Mouse (Mus musculus): Measurements from ENCODE around the gene Pdss2. TPM values are rescaled to one million over a fixed set of nuclear protein-coding genes. Genes with fewer than 3 reads are reported as not detected.

Pdss2 gene
- polyA plus RNA-seq, 1 experiment from 2014 or later: 11.5 TPM

GRCm38 (mm10) chr10:43490846-43491245, 269.6 kb downstream of the Pdss2 start:
- Histone ChIP-seq H3K27me3 (ENCODE audit: insufficient read depth, low read length) (no peaks in the 10 kb centered on the region), H3K9ac (no peak overlapping the region), H3K4me3 (ENCODE audit: low read depth, low read length) (no peak overlapping the region), H3K36me3 (ENCODE audit: insufficient read depth) (peaks cover 18% of the 10 kb centered on the region), H3K4me1 (ENCODE audit: insufficient read depth) (no peaks in the 10 kb centered on the region), H3K27ac (ENCODE audit: low read depth) (no peak overlapping the region), H3K9me3 (ENCODE audit: low read depth, low read length) (no peaks in the 10 kb centered on the region), H3K4me2 (no peak overlapping the region)
- no peak for TF ChIP-seq CTCF (IDR thresholded peaks at IDR 0.05; ENCODE audit: low read depth)
- WGBS: 75% methylated on average over 5 of the region's 5 CpGs
- ATAC-seq (ENCODE audit: insufficient read depth): no peak
- DNase-seq: no peak

- Histone ChIP-seq H3K27ac (ENCODE audit: low read depth) (no peak overlapping the region), H3K9ac (no peak overlapping the region), H3K9me3 (ENCODE audit: low read depth, low read length) (no peaks in the 10 kb centered on the region), H3K36me3 (ENCODE audit: insufficient read depth) (peaks cover 48% of the 10 kb centered on the region), H3K4me1 (ENCODE audit: insufficient read depth) (no peaks in the 10 kb centered on the region), H3K4me3 (ENCODE audit: low read depth, low read length) (no peak overlapping the region), H3K4me2 (no peak overlapping the region), H3K27me3 (ENCODE audit: insufficient read depth, low read length) (no peaks in the 10 kb centered on the region)
- ATAC-seq (ENCODE audit: insufficient read depth) (no peak), DNase-seq (no peak)
- no peak for TF ChIP-seq CTCF (IDR thresholded peaks at IDR 0.05; ENCODE audit: low read depth)
- 97% methylated on average over 4 of the region's 4 CpGs for WGBS
These were observed 281.3 kb downstream of the Pdss2 start for GRCm38 (mm10) chr10:43502599-43502998.

GRCm38 (mm10) chr10:43504291-43504690, 283.0 kb downstream of the Pdss2 start:
- Histone ChIP-seq H3K27me3 (ENCODE audit: insufficient read depth, low read length) (no peaks in the 10 kb centered on the region), H3K36me3 (ENCODE audit: insufficient read depth) (peaks cover 32% of the 10 kb centered on the region), H3K9ac (no peak overlapping the region), H3K9me3 (ENCODE audit: low read depth, low read length) (no peaks in the 10 kb centered on the region), H3K27ac (ENCODE audit: low read depth) (no peak overlapping the region), H3K4me1 (ENCODE audit: insufficient read depth) (no peaks in the 10 kb centered on the region), H3K4me2 (no peak overlapping the region), H3K4me3 (ENCODE audit: low read depth, low read length) (no peak overlapping the region)
- no peak for TF ChIP-seq CTCF (IDR thresholded peaks at IDR 0.05; ENCODE audit: low read depth)
- ATAC-seq (ENCODE audit: insufficient read depth) (no peak), DNase-seq (no peak)
- WGBS: 67% methylated on average over 1 of the region's 1 CpGs

- H3K4me3 ChIP-seq (ENCODE audit: low read depth, low read length): no peak overlapping the region
- no peak overlapping the region for H3K27ac ChIP-seq (ENCODE audit: low read depth)
- no peaks in the 10 kb centered on the region for H3K4me1 ChIP-seq (ENCODE audit: insufficient read depth)
- H3K27me3 ChIP-seq (ENCODE audit: insufficient read depth, low read length): no peaks in the 10 kb centered on the region
- H3K9me3 ChIP-seq (ENCODE audit: low read depth, low read length): no peaks in the 10 kb centered on the region
- 62% methylated on average over 4 of the region's 4 CpGs for WGBS
- no peak overlapping the region for H3K9ac ChIP-seq
- H3K36me3 ChIP-seq (ENCODE audit: insufficient read depth): peaks cover 42% of the 10 kb centered on the region
- no peak overlapping the region for H3K4me2 ChIP-seq
- TF ChIP-seq CTCF (IDR thresholded peaks at IDR 0.05; ENCODE audit: low read depth): no peak
- ATAC-seq (ENCODE audit: insufficient read depth) (no peak), DNase-seq (no peak)
These were observed 285.8 kb downstream of the Pdss2 start for GRCm38 (mm10) chr10:43507051-43507450.

GRCm38 (mm10) chr10:43509228-43509627, 287.9 kb downstream of the Pdss2 start:
- H3K27ac ChIP-seq (ENCODE audit: low read depth): no peak overlapping the region
- peaks cover 61% of the 10 kb centered on the region for H3K36me3 ChIP-seq (ENCODE audit: insufficient read depth)
- H3K4me2 ChIP-seq: no peak overlapping the region
- no peaks in the 10 kb centered on the region for H3K4me1 ChIP-seq (ENCODE audit: insufficient read depth)
- no peak for ATAC-seq (ENCODE audit: insufficient read depth)
- 91% methylated on average over 7 of the region's 7 CpGs for WGBS
- H3K27me3 ChIP-seq (ENCODE audit: insufficient read depth, low read length): no peaks in the 10 kb centered on the region
- H3K9me3 ChIP-seq (ENCODE audit: low read depth, low read length): no peaks in the 10 kb centered on the region
- no peak overlapping the region for H3K9ac ChIP-seq
- DNase-seq: no peak
- H3K4me3 ChIP-seq (ENCODE audit: low read depth, low read length): no peak overlapping the region
- TF ChIP-seq CTCF (IDR thresholded peaks at IDR 0.05; ENCODE audit: low read depth): no peak

- peaks cover 49% of the 10 kb centered on the region for H3K36me3 ChIP-seq (ENCODE audit: insufficient read depth)
- H3K4me2 ChIP-seq: no peak overlapping the region
- H3K9ac ChIP-seq: no peak overlapping the region
- H3K27ac ChIP-seq (ENCODE audit: low read depth): no peak overlapping the region
- no peaks in the 10 kb centered on the region for H3K27me3 ChIP-seq (ENCODE audit: insufficient read depth, low read length)
- no peak overlapping the region for H3K4me3 ChIP-seq (ENCODE audit: low read depth, low read length)
- 89% methylated on average over 10 of the region's 10 CpGs for WGBS
- H3K9me3 ChIP-seq (ENCODE audit: low read depth, low read length): no peaks in the 10 kb centered on the region
- H3K4me1 ChIP-seq (ENCODE audit: insufficient read depth): no peaks in the 10 kb centered on the region
- DNase-seq (no peak), ATAC-seq (ENCODE audit: insufficient read depth) (no peak)
- TF ChIP-seq CTCF (IDR thresholded peaks at IDR 0.05; ENCODE audit: low read depth): no peak
These were observed 291.7 kb downstream of the Pdss2 start for GRCm38 (mm10) chr10:43512976-43513375.

Other genes with a start within 250 kb of the Pdss2 start
- 0.46 and 0.66 TPM in 2 replicates for gene Sobp, start 47.0 kb upstream of the Pdss2 start, polyA plus RNA-seq (2014; fragmentation: Nextera tagmentation; extraction: Ambion mirVana)
- 0.30 TPM in 1 of 2 replicates, not detected in the other for gene 9030612E09Rik, start 46.8 kb upstream of the Pdss2 start, polyA plus RNA-seq (2014; fragmentation: Nextera tagmentation; extraction: Ambion mirVana)

All from lung, embryonic 14.5 days (tissue).